15 mouse cellular contexts compared by ENCODE assay signal in the genomic region with DNA sequence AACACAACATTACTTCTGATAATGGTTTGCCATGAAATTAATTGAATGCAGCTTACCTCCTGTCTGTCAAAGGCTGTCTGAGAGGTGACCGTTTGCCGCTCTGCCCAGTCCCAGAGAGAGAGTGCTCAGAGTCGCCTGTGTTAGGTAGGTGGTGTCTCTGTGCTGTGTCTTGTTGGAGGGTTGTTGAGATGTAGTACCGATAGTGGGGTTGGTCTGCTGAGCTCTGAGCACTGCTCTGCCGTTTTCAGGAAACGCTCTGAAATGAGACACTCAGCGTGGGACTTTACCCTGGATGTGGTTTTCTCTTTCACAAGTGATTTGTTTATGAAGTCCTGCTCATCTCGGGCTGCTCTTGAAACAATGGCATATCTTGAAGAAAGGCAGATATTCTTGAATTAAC. TPM values are rescaled to one million over a fixed set of nuclear protein-coding genes. Genes with fewer than 3 reads are reported as not detected.
A peak's percentile ranks its signal among the peaks of the same experiment; 100 is the strongest.
DNase-seq lines count a peak whose midpoint lies in the region; ATAC-seq and TF ChIP-seq lines count a peak whose summit lies in the region.
"Had no signal": no experiment of that assay in that cellular context is flagged by ENCODE, and none has a peak within 500 bp of the region (broad histone marks: within the 10 kb centered on the region; RNA-seq: fewer than 3 reads in every experiment).

A gene (minus strand): TSS at position 161 of the 400 bp plus-strand sequence.

- TF ChIP-seq POLR2A in spleen, adult 2 months (IDR thresholded peaks at IDR 0.05; ENCODE audit: low read depth, low read length) = peak; percentile 97

- H3K4me3 ChIP-seq in spleen, adult 2 months (ENCODE audit: extremely low read depth, insufficient read depth, insufficient read length) = peak within 1 kb of the TSS; percentile 60
- no peak within 1 kb of the TSS for H3K4me3 ChIP-seq in hindbrain, embryonic 10.5 days
- H3K4me3 ChIP-seq: embryonic facial prominence, embryonic 15.5 days had no signal

- peak; percentile 84 for ATAC-seq in CD4-positive, CD25-positive, alpha-beta regulatory T cell, adult 4 months
- ATAC-seq in inflammation-experienced regulatory T-cells, adult 6 months = peak; percentile 85
- ATAC-seq: forebrain, embryonic 16.5 days had no signal

- WGBS in spleen, adult 2 months = 7% methylated on average over 8 of the region's 8 CpGs
- WGBS in hindbrain, embryonic 10.5 days = 86% methylated on average over 8 of the region's 8 CpGs

- TF ChIP-seq CTCF in spleen, adult 2 months (IDR thresholded peaks at IDR 0.05; ENCODE audit: extremely low read depth, insufficient read depth, insufficient read length, insufficient replicate concordance) = no peak

- H3K27ac ChIP-seq in spleen, adult 2 months (ENCODE audit: insufficient read depth, low read length) = peak within 1 kb of the TSS; percentile 96
- no peak within 1 kb of the TSS for H3K27ac ChIP-seq in hindbrain, embryonic 10.5 days
- H3K27ac ChIP-seq: embryonic facial prominence, embryonic 15.5 days; liver, embryonic 14.5 days had no signal

- no peaks in the 10 kb centered on the region for H3K27me3 ChIP-seq in spleen, adult 2 months (ENCODE audit: control insufficient read depth, insufficient read depth, low read length)
- no peaks in the 10 kb centered on the region for H3K27me3 ChIP-seq in hindbrain, embryonic 10.5 days (ENCODE audit: insufficient read depth, poor library complexity, severe bottlenecking)
- H3K27me3 ChIP-seq: embryonic facial prominence, embryonic 15.5 days had no signal

- peak; percentile 54 for DNase-seq in 416B (ENCODE audit: low read depth)
- DNase-seq in spleen, adult 2 months (ENCODE audit: low read depth in 1 of 2, low spot score in 2 of 2) = peak; percentile 79 to 81
- DNase-seq in hindbrain, embryonic 10.5 days (ENCODE audit: low spot score) = no peak
- no peak for DNase-seq in left cerebral cortex, adult 18-20 months (ENCODE audit: low spot score in 2 of 2)
- no peak for DNase-seq in heart, adult 11 months
- DNase-seq in right cerebral cortex, adult 18-20 months = no peak
- DNase-seq: cerebellum, postnatal 36 days; gastrocnemius, postnatal 36 days; midbrain, embryonic 14.5 days had no signal

- peaks cover 19% of the 10 kb centered on the region for H3K4me1 ChIP-seq in spleen, adult 2 months (ENCODE audit: control insufficient read depth, insufficient read depth, insufficient read length)
- H3K4me1 ChIP-seq in hindbrain, embryonic 10.5 days (replicated peaks) = no peaks in the 10 kb centered on the region; the same call in 1 of the 2 replicates
- H3K4me1 ChIP-seq: embryonic facial prominence, embryonic 15.5 days had no signal

- peaks cover 18% of the 10 kb centered on the region for H3K36me3 ChIP-seq in spleen, adult 2 months (ENCODE audit: control insufficient read depth, insufficient read depth, low read length)
- peaks cover 47% of the 10 kb centered on the region for H3K36me3 ChIP-seq in hindbrain, embryonic 10.5 days

- H3K9me3 ChIP-seq in hindbrain, embryonic 10.5 days = no peaks in the 10 kb centered on the region
- H3K9me3 ChIP-seq: embryonic facial prominence, embryonic 15.5 days had no signal

RNA-seq across cellular contexts. Expression of the gene that starts here (rescaled TPM):
- 10 to 100 TPM; 92.7 to 95.9 TPM for polyA plus RNA-seq in CD4-positive, CD25-positive, alpha-beta regulatory T cell, adult 4 months (2017; shearing (Covaris generic))
- polyA plus RNA-seq in inflammation-experienced regulatory T-cells, adult 6 months (2017; shearing (Covaris generic)) = 10 to 100 TPM; 51.6 to 79.6 (median 77.9) TPM
- 91.9 and 111 TPM in 2 replicates for polyA plus RNA-seq in spleen, adult 2 months (2012; rRNA removed)
- 0.20 and 0.21 TPM in 2 replicates for polyA plus RNA-seq in hindbrain, embryonic 10.5 days (2016; fragmentation: Nextera tagmentation; extraction: Ambion mirVana)
- total RNA-seq in left cerebral cortex, adult 18-20 months (2021) = not detected
- total RNA-seq: gastrocnemius, postnatal 36 days; left cerebral cortex, postnatal 10 days had no signal
- polyA plus RNA-seq: midbrain, embryonic 14.5 days had no signal

Comparison
In these comparisons a context has a peak if more than half of its experiments do, and no peak if none do; other contexts are left out.
1. RNA of the gene that starts here (polyA plus RNA-seq): 92.7 to 95.9 TPM in CD4-positive, CD25-positive, alpha-beta regulatory T cell, adult 4 months, 91.9 to 111 TPM in spleen, adult 2 months and 51.6 to 79.6 TPM in inflammation-experienced regulatory T-cells, adult 6 months; 0.20 to 0.21 TPM in hindbrain, embryonic 10.5 days; every median in the first group is over 10 times any median in the second.
2. DNase-seq: peak in 416B (single experiment) and spleen, adult 2 months (2 of 2); none in hindbrain, embryonic 10.5 days (single experiment), left cerebral cortex, adult 18-20 months (0 of 2), heart, adult 11 months (single experiment) and right cerebral cortex, adult 18-20 months (single experiment).